Mouse (Mus musculus) kidney, postnatal 14 days (tissue): ENCODE data around the gene Dhrs3.
A peak's percentile ranks its signal among the peaks of the same experiment; 100 is the strongest.

ENCODE experiments used
- DNase-seq: peaks from one replicate; pipeline ENCODE4 v3.0.0; 2022; ENCODE audit warnings: mixed read lengths

Gene Dhrs3

GRCm38 (mm10) chr4:144898036-144898649 lies 5.5 kb downstream of the Dhrs3 start:
- DNase-seq: peak; percentile 84

DNA sequence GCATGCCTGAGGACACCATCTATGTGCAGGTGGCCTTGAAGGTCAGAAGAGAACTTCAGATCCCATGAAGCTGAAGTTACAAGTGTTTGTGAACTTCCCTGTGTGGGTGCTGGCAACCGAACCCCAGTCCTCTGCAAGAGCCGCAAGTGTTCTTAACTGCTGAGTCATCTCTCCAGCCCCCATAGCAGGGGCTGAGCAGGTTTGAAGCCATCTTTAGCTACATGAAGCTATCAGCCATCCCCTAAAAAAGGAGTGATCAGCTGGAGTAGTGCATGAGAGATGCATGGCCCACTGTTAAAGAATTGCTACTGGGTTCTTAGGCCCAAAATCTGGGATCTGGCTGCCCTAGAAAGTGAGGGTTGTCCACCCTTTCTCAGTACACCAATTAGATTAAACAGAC lies 6.1 kb downstream of the Dhrs3 start:
- no peak for DNase-seq

DNA sequence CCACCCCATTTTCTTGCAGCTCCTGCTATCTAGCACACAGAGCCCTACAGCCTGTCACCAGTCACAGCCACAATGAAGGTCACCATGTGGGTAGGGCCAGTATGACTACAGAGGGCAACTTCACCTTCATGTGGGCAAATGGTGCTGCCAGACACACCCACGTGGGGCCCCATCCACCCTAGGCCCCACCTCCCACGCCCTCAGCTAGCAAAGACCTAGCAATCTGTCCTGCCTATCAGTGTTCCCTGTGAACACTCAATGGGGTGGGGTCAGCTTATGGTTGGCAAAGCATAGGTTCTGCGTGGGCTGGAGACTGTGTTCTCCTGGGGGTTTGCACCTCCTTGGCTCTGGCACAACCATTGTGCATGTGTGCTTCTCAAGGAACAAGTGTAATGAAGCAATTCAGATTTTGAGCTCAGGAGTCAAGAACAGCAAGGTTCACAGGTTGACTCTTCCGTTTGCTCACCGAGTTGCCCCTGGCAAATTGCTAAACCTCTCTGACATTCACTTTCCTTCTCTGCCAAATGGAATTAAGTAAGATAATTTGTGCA lies 9.0 kb downstream of the Dhrs3 start:
- DNase-seq: no peak

DNA sequence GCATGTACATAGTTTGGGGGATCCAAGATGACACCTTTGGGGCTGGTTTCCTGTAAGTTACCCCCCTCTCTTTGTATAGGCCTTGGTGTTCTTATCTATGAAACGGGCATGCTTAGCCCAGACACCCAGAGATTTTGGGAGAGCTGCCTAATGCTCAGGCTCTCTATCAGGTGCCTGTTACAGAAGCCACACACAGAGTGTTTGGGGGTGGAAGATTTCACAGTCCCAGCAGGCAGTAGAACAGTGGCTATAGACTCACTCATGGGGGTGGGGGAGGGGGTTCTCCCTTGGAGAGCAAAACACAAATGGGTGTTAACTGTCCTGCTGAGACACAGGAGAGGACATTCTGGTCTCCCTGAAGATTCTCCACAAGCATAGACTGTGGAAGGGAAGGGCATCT lies 10.5 kb downstream of the Dhrs3 start:
- DNase-seq: no peak

DNA sequence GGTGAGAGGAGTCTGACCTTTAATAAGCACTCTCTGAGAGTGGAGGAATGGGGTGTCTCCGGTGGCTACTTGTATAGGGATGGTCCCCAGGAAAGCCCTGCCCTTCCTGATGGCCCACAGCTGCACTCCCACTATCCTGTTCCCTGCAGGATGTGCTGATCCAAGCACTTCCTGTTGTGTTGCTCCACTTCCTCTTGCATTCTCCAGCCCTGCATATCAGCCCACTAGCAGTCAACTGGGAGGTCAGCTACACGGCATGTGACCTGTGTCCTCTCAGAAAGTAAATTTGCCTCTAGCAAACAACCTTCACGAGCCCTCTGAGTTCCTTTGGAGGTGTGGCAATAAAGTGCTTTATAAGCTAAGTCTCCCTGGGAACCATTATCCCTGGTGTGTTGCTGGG lies 11.3 kb downstream of the Dhrs3 start:
- peak; percentile 84 for DNase-seq

GRCm38 (mm10) chr4:144905128-144905527 lies 12.5 kb downstream of the Dhrs3 start:
- DNase-seq: no peak

DNA sequence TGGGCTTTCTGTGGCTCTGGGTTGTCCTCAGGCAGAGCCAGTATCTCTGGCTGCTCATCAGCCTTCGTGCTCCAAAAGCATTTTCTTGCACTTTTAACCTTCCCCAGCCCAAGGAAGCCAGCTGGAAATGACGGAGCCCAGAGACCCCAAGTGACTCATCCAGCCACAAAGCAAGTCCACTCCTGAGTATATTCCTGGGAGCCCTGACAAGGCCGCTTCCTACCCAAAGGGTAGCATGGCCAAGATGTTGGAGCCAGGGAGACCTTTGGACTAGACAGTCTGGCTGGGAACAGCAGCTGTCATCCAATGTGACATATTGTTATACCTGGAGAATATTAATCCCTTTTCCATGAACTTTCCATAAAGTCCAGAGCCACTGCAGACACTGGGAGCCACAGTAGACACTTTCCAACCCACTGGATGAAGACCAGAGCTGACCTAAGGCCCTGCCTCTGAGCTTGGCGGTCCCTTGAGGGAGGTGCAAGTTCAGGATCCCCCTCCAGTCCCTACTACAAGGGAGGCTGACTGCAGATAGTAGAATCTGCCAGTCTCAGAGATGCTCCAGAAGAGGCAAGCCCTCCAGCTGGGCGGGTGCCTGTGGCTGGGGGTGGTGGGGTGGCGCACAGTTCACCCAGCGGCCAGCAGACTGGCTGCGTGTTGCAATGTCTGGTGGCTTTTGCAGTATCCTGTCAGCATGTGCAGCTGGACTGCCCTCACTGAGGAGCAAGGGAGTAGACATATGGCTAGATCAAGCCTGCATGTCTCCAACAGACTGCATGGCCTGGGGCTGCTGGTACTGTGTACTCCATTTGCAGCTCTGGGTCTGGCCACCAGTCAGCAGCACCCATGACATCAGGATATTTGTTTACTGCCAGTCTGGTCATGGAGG lies 13.6 kb downstream of the Dhrs3 start:
- DNase-seq: peak; percentile 57

GRCm38 (mm10) chr4:144906978-144907703 lies 14.5 kb downstream of the Dhrs3 start:
- no peak for DNase-seq

DNA sequence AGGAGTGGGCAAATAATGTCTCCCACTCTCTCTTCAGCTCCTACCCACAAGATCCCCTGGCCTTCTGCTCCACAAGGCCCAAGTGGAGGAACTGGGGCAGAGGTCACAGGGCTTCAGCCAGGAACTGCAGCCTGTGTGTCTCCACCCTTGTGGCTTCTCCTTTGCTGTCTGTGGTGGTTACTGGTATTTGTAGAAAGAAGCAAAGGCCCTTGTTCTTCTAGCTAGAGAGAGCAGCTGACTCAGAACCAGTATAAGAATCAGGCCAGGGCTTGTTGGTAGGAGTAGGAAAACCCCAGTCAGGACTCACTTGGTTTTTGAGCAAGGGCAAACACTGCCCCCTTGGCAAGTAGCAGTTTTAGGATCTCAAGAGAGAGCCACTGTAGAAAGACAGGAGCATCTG lies 16.2 kb downstream of the Dhrs3 start:
- no peak for DNase-seq

DNA sequence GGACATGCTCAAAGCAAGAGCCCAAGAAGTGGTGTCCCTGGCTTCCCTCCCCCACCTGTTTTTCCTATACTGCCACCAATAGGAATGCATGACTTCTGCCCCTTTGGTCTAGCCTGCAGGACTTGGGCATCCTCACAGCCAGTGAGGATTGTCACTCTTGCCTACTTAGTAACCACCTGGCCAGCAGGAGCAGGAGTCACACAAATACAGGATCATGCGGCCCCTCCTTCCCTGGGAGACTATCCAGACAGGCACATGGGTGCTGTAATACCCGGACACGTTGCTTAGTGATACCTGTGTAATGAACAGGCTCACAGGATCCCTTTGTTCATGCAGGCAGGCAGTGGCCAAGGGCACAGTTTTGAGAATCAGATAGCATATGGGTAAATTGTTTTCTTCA lies 17.7 kb downstream of the Dhrs3 start:
- DNase-seq: no peak

DNA sequence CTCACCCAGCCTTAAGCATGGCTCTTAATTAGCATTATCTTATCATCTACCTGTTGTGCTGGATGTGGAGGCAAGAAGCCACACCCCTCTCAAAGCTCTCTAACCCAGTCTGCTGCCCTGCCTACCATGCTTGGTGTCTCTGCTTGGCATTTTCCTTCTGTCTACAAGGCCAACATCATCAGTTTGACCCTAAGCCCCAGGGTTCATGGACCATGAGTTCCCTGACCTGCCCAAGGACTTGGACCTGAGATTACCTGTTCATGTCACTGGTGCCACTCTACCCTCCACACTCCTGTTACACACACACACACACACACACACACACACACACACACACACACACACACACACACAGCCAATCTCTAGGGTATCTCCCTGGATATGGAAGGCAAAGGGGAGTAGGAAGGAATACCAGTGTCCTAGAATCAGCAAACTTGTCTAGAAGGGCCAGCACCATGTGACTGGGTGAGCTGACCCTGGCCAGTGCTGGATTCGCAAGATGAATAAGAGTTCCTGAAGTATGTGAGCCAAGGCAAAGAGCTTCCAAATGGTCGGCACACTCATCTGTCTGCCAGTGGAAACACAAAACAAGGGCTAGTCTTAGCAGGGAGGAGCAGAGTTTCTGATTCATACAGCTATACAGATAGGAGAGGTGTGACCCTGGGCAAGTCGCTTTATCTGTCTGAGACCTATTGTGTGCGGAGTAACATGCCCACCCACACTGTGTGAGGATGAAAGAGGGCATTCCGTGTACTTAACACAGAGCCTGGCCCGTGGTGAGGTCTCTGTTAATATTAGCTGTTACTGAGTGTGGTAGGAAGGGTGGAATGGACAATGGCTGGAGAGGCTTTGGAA lies 20.9 kb downstream of the Dhrs3 start:
- no peak for DNase-seq

GRCm38 (mm10) chr4:144916520-144916919 lies 23.9 kb downstream of the Dhrs3 start:
- no peak for DNase-seq

DNA sequence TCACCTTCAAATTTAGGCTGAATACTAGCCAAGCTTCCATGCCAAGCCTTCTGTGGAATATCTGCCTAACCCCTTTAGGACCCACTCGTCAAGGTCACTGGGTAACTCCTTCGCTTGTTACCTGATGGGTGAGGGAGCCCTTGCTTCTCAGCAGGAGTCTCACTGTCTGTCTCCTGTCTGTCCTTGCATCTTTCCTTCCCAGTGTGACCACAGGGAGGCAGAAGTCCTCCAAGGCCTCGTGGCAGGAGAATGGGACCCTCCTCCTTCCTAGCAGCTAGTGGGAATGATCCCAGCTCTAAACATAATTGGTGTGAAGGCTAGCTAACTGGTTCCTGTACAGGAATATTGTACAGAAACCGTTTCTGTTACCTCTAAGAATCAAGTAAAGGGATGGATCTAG lies 24.5 kb downstream of the Dhrs3 start:
- no peak for DNase-seq

DNA sequence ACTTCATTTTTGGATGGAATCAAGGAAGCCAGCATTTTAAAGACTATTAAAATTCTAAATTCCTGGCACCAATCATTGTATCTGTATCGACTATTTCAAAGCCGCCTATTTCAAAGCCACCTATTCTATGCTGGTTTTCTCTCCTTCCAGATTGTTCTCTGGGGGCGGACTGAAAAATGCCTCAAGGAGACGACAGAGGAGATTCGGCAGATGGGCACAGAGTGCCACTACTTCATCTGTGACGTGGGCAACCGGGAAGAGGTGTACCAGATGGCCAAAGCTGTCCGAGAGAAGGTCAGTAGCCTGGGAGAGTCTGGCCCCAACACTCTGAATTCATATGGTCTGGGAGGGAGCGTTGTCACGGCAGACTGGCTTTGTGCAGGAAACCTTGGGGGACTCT lies 25.9 kb downstream of the Dhrs3 start:
- DNase-seq: no peak

GRCm38 (mm10) chr4:144928693-144929436 lies 36.2 kb downstream of the Dhrs3 start:
- DNase-seq: no peak

- DNase-seq: peak; percentile 92
Observed at GRCm38 (mm10) chr4:144929811-144930221, 37.2 kb downstream of the Dhrs3 start.

DNA sequence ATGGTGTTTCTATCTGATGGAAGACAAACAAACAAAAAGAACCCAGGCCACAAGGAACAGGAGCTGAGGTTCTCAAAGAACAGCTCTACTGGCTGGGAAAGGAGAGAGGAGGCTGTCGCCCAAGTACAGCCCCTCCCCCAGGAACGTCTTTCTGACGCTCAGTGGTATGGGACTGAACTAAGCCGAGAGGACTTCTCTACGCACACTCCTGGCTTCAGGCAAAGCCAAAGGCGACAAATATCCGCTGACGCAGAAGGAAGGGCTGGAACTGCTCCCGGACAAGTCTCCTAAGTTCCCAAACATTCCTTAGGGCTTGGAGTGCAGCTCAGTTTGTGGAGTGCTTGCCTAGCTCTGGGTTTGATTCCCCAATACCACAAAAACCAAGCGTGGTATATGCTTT lies 37.7 kb downstream of the Dhrs3 start:
- peak; percentile 92 for DNase-seq

DNA sequence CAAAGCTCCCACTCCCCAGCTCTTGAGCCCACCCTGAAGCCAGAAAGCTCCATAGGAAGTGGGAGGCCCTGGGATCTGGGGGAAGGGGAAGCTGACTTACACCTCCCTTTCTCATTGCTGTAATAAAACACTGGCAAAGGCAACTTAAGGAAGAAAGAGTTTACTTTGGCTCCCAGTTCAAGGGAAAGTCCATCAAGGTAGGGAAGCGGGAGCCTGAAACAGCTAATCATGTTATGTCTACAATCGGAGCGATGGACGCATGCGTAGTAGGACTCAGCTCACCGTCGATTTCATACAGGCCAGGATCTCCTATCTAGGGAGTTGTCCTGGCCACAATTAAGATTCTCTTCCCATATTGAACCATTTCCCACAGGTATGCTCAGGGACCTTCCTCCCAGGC lies 38.5 kb downstream of the Dhrs3 start:
- no peak for DNase-seq

DNA sequence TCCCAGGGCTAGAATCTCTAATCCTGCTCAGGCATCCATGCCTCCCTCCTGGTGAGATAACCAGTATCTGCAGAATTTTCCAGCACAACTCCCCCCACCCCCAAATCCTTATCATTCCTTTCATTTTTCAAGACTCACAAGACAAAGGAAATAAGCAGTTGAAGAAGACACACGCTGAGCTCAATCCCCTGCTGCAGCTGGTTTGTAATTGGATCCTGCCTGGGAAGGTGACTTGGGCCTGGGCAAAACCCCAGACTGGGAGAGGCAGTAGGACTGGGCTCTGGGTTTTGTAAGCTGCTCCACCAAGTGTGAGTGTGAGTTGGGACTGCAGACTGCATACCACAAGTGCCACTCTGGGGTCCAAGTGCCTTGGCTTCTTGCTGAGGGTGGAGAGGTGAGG lies 41.9 kb downstream of the Dhrs3 start:
- no peak for DNase-seq

- DNase-seq: no peak
Observed at GRCm38 (mm10) chr4:144936563-144937154, 44.0 kb downstream of the Dhrs3 start.

- DNase-seq: no peak
Observed at GRCm38 (mm10) chr4:144939847-144940411, 47.3 kb downstream of the Dhrs3 start.
